Mouse (Mus musculus) right cerebral cortex, adult 18-20 months (tissue): ENCODE measurements around the gene Pgls.

Experiments used
- DNase-seq: peaks from one replicate; pipeline ENCODE4 v3.0.0; 2022; ENCODE audit warnings: mixed read lengths

Gene Pgls

DNA sequence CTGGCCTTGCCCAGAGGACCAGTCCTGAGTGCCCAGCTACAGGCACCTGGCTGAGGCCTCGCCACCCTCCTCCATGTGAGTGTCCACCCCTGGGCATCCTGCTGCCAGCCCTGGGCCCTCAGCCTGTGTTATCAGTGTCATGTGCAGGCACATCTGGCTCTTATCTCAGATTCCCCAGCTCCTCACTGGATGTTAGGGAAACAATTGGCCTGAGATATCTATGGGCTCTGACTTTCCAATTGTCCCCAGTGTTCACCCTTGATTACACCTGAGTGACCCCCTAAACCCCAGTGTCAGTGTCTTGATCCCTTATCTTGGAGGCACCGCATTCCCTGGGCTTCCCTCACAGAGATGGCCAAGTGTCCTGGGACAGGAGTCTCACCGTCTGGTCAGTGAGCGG lies 47.3 kb downstream of the Pgls start:
- DNase-seq, result no peak

DNA sequence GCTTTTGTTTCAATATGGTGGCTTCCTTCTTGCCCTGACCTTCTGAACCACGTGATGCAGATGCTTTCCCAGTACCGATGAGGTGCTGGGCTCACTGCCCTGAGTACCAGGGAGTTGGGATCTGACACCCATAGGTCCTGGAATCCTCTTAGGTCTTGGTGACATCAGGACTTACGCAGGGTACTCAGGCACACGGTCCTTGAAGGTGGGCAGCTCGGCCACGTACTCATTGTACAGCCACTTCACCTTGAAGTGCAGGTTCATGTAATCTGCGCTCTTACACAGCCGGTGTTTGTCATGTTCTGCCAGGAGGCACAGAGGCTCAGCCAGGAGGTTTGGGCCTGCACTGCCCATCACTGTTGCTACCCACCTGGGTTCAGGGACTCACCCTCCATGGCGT lies 53.5 kb downstream of the Pgls start:
- no peak for DNase-seq
